Mouse (Mus musculus) layer of hippocampus, postnatal 10 days (tissue): ENCODE measurements around the gene Olfr1024. TPM values are rescaled to one million over a fixed set of nuclear protein-coding genes. Genes with fewer than 3 reads are reported as not detected.

ENCODE experiments used
- DNase-seq, 2 experiments: peaks; one replicate each; pipeline ENCODE4 v3.0.0; 2021; ENCODE audit warnings: low spot score in 2 of 2
- long read RNA-seq: library from polyadenylated mRNA; stranded (forward); transcript quantifications from one replicate; pipeline ENCODE4 v2.0.0, GENCODE M21; 2023
- total RNA-seq, 2 experiments: library from RNA; stranded (reverse); gene quantifications; 2 replicates each; pipeline ENCODE4 v1.2.3; 2021

The Olfr1024 gene
- not detected for total RNA-seq
- long read RNA-seq: 0 reads

- no peak for DNase-seq
These were observed at the start of gene Olfr1024 for GRCm38 (mm10) chr2:85904952-85905351. Olfr1024 (minus strand) TSS chr2:85905052.

GRCm38 (mm10) chr2:85950137-85950536 is 45.3 kb upstream of the Olfr1024 start, which contains the start of gene Olfr1028:
Olfr1028 (plus strand) TSS chr2:85950437.
- no peak for DNase-seq

- no peak for DNase-seq
These were observed 16.4 kb upstream of the Olfr1024 start, which contains the start of gene Olfr1026 for GRCm38 (mm10) chr2:85921258-85921657. Olfr1026 (plus strand) TSS chr2:85921558.

GRCm38 (mm10) chr2:85914893-85915292 is 10.0 kb upstream of the Olfr1024 start, which contains the start of gene Olfr1025-ps1:
Olfr1025-ps1 (plus strand) TSS chr2:85915193.
- DNase-seq: no peak

GRCm38 (mm10) chr2:85913197-85913596 is 8.3 kb upstream of the Olfr1024 start:
- DNase-seq: no peak

- no peak for DNase-seq
These were observed 19.5 kb downstream of the Olfr1024 start, which contains the start of gene Olfr1023 for GRCm38 (mm10) chr2:85885340-85885739. Olfr1023 (plus strand) TSS chr2:85885640.

GRCm38 (mm10) chr2:85868294-85868693 is 36.6 kb downstream of the Olfr1024 start, which contains the start of gene Olfr1022:
Olfr1022 (plus strand) TSS chr2:85868594.
- no peak for DNase-seq

Other genes starting within 250 kb of the Olfr1024 start
- not detected for gene Olfr154, start 240.6 kb downstream of the Olfr1024 start, total RNA-seq
- gene Olfr1006, start 226.3 kb downstream of the Olfr1024 start, total RNA-seq: not detected
- gene Olfr1008, start 215.6 kb downstream of the Olfr1024 start, total RNA-seq: not detected
- not detected for gene Olfr1009, start 189.6 kb downstream of the Olfr1024 start, total RNA-seq
- not detected for gene Olfr1012, start 142.3 kb downstream of the Olfr1024 start, total RNA-seq
- gene Olfr1013, start 138.0 kb downstream of the Olfr1024 start, total RNA-seq: not detected
- gene Olfr1014, start 132.3 kb downstream of the Olfr1024 start, total RNA-seq: not detected
- not detected for gene Olfr1015, start 123.0 kb downstream of the Olfr1024 start, total RNA-seq
- not detected for gene Olfr1016, start 102.5 kb downstream of the Olfr1024 start, total RNA-seq
- gene Olfr1018, start 86.6 kb downstream of the Olfr1024 start, total RNA-seq: not detected
- gene Olfr1019, start 59.6 kb downstream of the Olfr1024 start, total RNA-seq: not detected
- gene Olfr1020, start 58.0 kb downstream of the Olfr1024 start, total RNA-seq: not detected
- gene Olfr1022, start 36.5 kb downstream of the Olfr1024 start, total RNA-seq: not detected
- not detected for gene Olfr1023, start 19.4 kb downstream of the Olfr1024 start, total RNA-seq
- not detected for gene Olfr1025-ps1, start 10.1 kb upstream of the Olfr1024 start, total RNA-seq
- not detected for gene Olfr1026, start 16.5 kb upstream of the Olfr1024 start, total RNA-seq
- gene Olfr1028, start 45.4 kb upstream of the Olfr1024 start, total RNA-seq: not detected
- not detected for gene Olfr1029, start 68.8 kb upstream of the Olfr1024 start, total RNA-seq
- gene Olfr1030, start 74.2 kb upstream of the Olfr1024 start, total RNA-seq: not detected
- gene Olfr1031, start 85.3 kb upstream of the Olfr1024 start, total RNA-seq: not detected
- not detected for gene Olfr1032, start 100.5 kb upstream of the Olfr1024 start, total RNA-seq
- gene Olfr1033, start 115.6 kb upstream of the Olfr1024 start, total RNA-seq: not detected
- not detected for gene Olfr1034, start 140.8 kb upstream of the Olfr1024 start, total RNA-seq
- gene Olfr1036, start 168.9 kb upstream of the Olfr1024 start, total RNA-seq: not detected
- not detected for gene Olfr1037, start 182.3 kb upstream of the Olfr1024 start, total RNA-seq
- not detected for gene Olfr1039, start 230.9 kb upstream of the Olfr1024 start, total RNA-seq
- gene Olfr1040, start 241.7 kb upstream of the Olfr1024 start, total RNA-seq: not detected